Mouse (Mus musculus) left cerebral cortex, adult 8-10 months (tissue): Measurements from ENCODE around the gene Vwa8. TPM values are rescaled to one million over a fixed set of nuclear protein-coding genes. Genes with fewer than 3 reads are reported as not detected.
A peak's percentile ranks its signal among the peaks of the same experiment; 100 is the strongest.

Source experiments
- DNase-seq, 2 experiments: peaks; one replicate each; pipeline ENCODE4 v3.0.0; 2022; ENCODE audit warnings: low spot score in 2 of 2
- total RNA-seq, 4 experiments: library from RNA; stranded (reverse); gene quantifications; 2 replicates each; pipeline ENCODE4 v1.2.4; 2022

The Vwa8 gene
- total RNA-seq, 4 experiments from 2014 or later: 34.7 to 41.3 (median 40.1) TPM

GRCm38 (mm10) chr14:79177754-79178153, 328.9 kb downstream of the Vwa8 start:
- no peak for DNase-seq

- DNase-seq: no peak
Measured at GRCm38 (mm10) chr14:79178247-79178646, 329.4 kb downstream of the Vwa8 start.

- DNase-seq: no peak
Measured at GRCm38 (mm10) chr14:79180078-79180730, 331.4 kb downstream of the Vwa8 start.

GRCm38 (mm10) chr14:79181748-79182147, 332.9 kb downstream of the Vwa8 start:
- peak in 1 of 2 experiments; percentile 4 for DNase-seq

- peak in 1 of 2 experiments; percentile 4 for DNase-seq
Measured at GRCm38 (mm10) chr14:79182801-79183200, 333.9 kb downstream of the Vwa8 start.

GRCm38 (mm10) chr14:79183261-79183660, 334.4 kb downstream of the Vwa8 start:
- DNase-seq: peak in 1 of 2 experiments; percentile 1

- no peak for DNase-seq
Measured at GRCm38 (mm10) chr14:79184071-79184470, 335.2 kb downstream of the Vwa8 start.

GRCm38 (mm10) chr14:79185018-79185685, 336.3 kb downstream of the Vwa8 start:
- DNase-seq: peak in 1 of 2 experiments; percentile 7

- no peak for DNase-seq
Measured at GRCm38 (mm10) chr14:79186976-79187375, 338.1 kb downstream of the Vwa8 start.

- DNase-seq: no peak
Measured at GRCm38 (mm10) chr14:79196711-79197110, 347.9 kb downstream of the Vwa8 start.

- peak; percentile 0 to 4 for DNase-seq
Measured at GRCm38 (mm10) chr14:79198066-79198465, 349.2 kb downstream of the Vwa8 start.

GRCm38 (mm10) chr14:79200133-79200891, 351.5 kb downstream of the Vwa8 start:
- peak; percentile 2 to 23 for DNase-seq

GRCm38 (mm10) chr14:79200892-79201285, 352.0 kb downstream of the Vwa8 start:
- DNase-seq: peak; percentile 4 to 8

- peak in 1 of 2 experiments; percentile 5 for DNase-seq
Measured at GRCm38 (mm10) chr14:79202722-79203362, 354.0 kb downstream of the Vwa8 start.

- DNase-seq: peak in 1 of 2 experiments; percentile 67
Measured at GRCm38 (mm10) chr14:79203496-79204158, 354.8 kb downstream of the Vwa8 start.

- peak in 1 of 2 experiments; percentile 4 for DNase-seq
Measured at GRCm38 (mm10) chr14:79204866-79205265, 356.0 kb downstream of the Vwa8 start.

- peak in 1 of 2 experiments; percentile 71 for DNase-seq
Measured at GRCm38 (mm10) chr14:79206210-79206609, 357.4 kb downstream of the Vwa8 start.

- no peak for DNase-seq
Measured at GRCm38 (mm10) chr14:79208468-79208867, 359.6 kb downstream of the Vwa8 start.

- no peak for DNase-seq
Measured at GRCm38 (mm10) chr14:79209813-79210212, 361.0 kb downstream of the Vwa8 start.

- peak in 1 of 2 experiments; percentile 0 for DNase-seq
Measured at GRCm38 (mm10) chr14:79212380-79212991, 363.6 kb downstream of the Vwa8 start.
